Mouse (Mus musculus): ENCODE data around the gene Cnksr1. TPM values are rescaled to one million over a fixed set of nuclear protein-coding genes. Genes with fewer than 3 reads are reported as not detected.

Gene Cnksr1
- 31.8 and 36.7 TPM in 2 replicates for polyA plus RNA-seq (2012; rRNA removed)

GRCm38 (mm10) chr4:134238279-134238651 is at the start of gene Cnksr1:
Gene Cnksr1, minus strand, starts transcription at chr4:134238399.

DNA sequence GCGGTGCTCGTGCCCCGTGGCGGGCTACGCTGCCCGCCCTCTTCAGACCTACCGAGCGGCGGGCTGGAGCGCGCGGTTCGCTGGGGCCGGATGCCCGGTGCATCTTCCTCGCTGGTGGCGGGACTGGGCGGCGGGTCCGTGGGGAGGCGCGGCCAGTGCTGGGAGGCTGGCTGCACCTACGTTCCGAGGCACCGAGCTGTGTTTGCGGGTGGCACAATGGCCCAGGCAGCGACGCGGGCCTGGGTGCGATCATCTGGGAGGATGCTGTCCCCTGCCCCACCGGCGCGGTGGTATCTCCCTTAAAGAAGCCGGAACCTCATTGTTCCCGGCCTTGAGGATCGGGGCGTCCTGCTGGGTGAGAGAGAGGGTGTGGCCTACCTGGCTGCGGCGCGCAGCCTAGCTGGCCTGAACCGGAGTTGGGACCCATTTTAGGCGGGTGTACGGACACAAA is 49.4 kb upstream of the Cnksr1 start, which contains the start of gene Pdik1l:
Pdik1l (minus strand) TSS at position 321 of the 451 bp plus-strand sequence.

GRCm38 (mm10) chr4:134253722-134254324 is 15.6 kb upstream of the Cnksr1 start, which contains the start of gene Grrp1:
Gene Grrp1, minus strand, starts transcription at chr4:134254106.

GRCm38 (mm10) chr4:134246719-134247258 is 8.6 kb upstream of the Cnksr1 start, which contains the start of gene Gm30191:
Gene Gm30191, plus strand, starts transcription at chr4:134246935.

DNA sequence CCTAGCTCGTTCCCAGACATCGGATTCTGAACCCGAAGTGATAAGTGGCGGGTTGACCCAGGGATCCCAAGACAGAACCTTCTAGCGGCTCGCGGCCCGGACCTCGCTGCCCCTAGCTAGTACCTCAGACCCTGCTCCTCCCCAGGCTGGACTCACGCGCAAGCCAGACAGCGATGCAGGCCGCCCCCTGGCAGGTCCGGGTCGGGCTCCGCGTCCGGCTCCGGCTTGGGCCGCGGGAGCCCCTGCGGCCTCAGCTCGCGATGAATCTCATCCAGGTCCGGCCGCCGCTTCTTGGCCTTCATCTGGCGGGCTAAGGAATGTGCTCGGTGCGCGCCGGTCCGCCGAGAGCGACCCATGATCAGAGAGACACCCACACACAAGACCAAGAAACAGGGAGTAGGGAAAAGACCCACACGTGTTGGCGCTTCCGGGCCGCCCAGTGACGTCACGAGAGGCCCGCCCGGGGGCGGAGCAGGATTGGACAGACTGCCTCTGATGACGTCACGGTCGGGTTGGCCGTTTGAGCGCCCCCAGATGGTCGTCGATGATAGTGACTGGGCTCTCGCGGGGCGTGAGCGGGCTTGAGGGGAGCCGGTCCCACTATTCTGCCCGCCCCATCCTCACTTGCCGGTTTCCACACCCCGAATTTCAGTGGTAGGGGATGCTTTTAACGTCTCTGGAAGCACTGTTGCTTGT is 7.1 kb upstream of the Cnksr1 start, which contains the start of gene Zfp593:
Zfp593 (minus strand) TSS at position 445 of the 696 bp plus-strand sequence.

GRCm38 (mm10) chr4:134243516-134244250 is 5.5 kb upstream of the Cnksr1 start, which contains the start of gene E130218I03Rik:
Gene E130218I03Rik, plus strand, starts transcription at chr4:134243662.

DNA sequence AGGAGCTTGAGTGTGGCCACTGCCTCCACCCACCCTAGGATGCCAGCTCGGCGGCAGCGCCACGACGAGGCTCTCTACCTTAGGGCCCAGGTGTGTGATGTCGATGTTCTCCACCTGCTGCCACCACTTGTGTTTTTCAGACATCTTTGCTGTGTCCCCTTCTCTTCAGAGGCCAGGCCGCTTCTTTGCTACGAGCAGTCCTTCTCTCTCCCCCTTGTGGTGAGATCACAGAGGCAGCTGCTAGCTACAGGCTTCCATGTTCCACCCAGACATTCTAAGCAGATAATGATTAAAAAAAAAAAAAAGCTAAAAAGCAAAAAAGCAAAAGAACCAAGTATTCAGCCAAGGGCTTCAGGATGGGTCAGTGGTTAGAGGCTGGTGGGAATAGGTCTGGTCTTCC is 11.0 kb downstream of the Cnksr1 start, which contains the start of gene Catsper4:
Catsper4 (minus strand) TSS at position 190 of the 400 bp plus-strand sequence.

GRCm38 (mm10) chr4:134202904-134203303 is 35.3 kb downstream of the Cnksr1 start, which contains the start of gene Gm7534:
Gene Gm7534, minus strand, starts transcription at chr4:134203004.

Other genes starting within 250 kb of the Cnksr1 start
- 19.4 and 19.7 TPM in 2 replicates for gene Dhdds, start 237.5 kb downstream of the Cnksr1 start, polyA plus RNA-seq (2012; rRNA removed)
- gene Lin28a, start 219.6 kb downstream of the Cnksr1 start, polyA plus RNA-seq (2012; rRNA removed): not detected in 2 replicates
- gene Zfp683, start 184.6 kb downstream of the Cnksr1 start, polyA plus RNA-seq (2012; rRNA removed): 0.12 and 0.52 TPM in 2 replicates
- 47.0 and 49.2 TPM in 2 replicates for gene Crybg2, start 177.6 kb downstream of the Cnksr1 start, polyA plus RNA-seq (2012; rRNA removed)
- 22.1 and 23.8 TPM in 2 replicates for gene Cd52, start 143.3 kb downstream of the Cnksr1 start, polyA plus RNA-seq (2012; rRNA removed)
- gene Ubxn11, start 135.8 kb downstream of the Cnksr1 start, polyA plus RNA-seq (2012; rRNA removed): 5.9 and 6.5 TPM in 2 replicates
- gene Sh3bgrl3, start 109.6 kb downstream of the Cnksr1 start, polyA plus RNA-seq (2012; rRNA removed): 879 and 909 TPM in 2 replicates
- 15.9 and 20.1 TPM in 2 replicates for gene Cep85, start 51.3 kb downstream of the Cnksr1 start, polyA plus RNA-seq (2012; rRNA removed)
- gene Gm7534, start 35.4 kb downstream of the Cnksr1 start, polyA plus RNA-seq (2012; rRNA removed): not detected in 2 replicates
- gene Catsper4, start 11.0 kb downstream of the Cnksr1 start, polyA plus RNA-seq (2012; rRNA removed): 0.49 and 1.7 TPM in 2 replicates
- gene E130218I03Rik, start 5.3 kb upstream of the Cnksr1 start, polyA plus RNA-seq (2012; rRNA removed): not detected in 2 replicates
- 8.8 and 9.7 TPM in 2 replicates for gene Zfp593, start 7.2 kb upstream of the Cnksr1 start, polyA plus RNA-seq (2012; rRNA removed)
- gene Gm30191, start 8.5 kb upstream of the Cnksr1 start, polyA plus RNA-seq (2012; rRNA removed): not detected in 2 replicates
- gene Grrp1, start 15.7 kb upstream of the Cnksr1 start, polyA plus RNA-seq (2012; rRNA removed): 9.7 and 12.6 TPM in 2 replicates
- gene Pdik1l, start 49.5 kb upstream of the Cnksr1 start, polyA plus RNA-seq (2012; rRNA removed): 2.1 and 3.5 TPM in 2 replicates
- not detected in 2 replicates for gene Trim63, start 76.7 kb upstream of the Cnksr1 start, polyA plus RNA-seq (2012; rRNA removed)
- 0.24 and 0.33 TPM in 2 replicates for gene Slc30a2, start 104.8 kb upstream of the Cnksr1 start, polyA plus RNA-seq (2012; rRNA removed)
- 0.56 and 2.1 TPM in 2 replicates for gene Extl1, start 145.5 kb upstream of the Cnksr1 start, polyA plus RNA-seq (2012; rRNA removed)
- gene Pafah2, start 157.9 kb upstream of the Cnksr1 start, polyA plus RNA-seq (2012; rRNA removed): 46.8 and 53.2 TPM in 2 replicates
- gene Stmn1, start 229.9 kb upstream of the Cnksr1 start, polyA plus RNA-seq (2012; rRNA removed): 11.4 and 14.9 TPM in 2 replicates

Data from colon, adult 2 months (tissue).